Mouse (Mus musculus): ENCODE data around the gene Wipf1. TPM values are rescaled to one million over a fixed set of nuclear protein-coding genes. Genes with fewer than 3 reads are reported as not detected.
A peak's percentile ranks its signal among the peaks of the same experiment; 100 is the strongest.

The Wipf1 gene
- polyA plus RNA-seq, 1 experiment from 2014 or later = 3.9 TPM

DNA sequence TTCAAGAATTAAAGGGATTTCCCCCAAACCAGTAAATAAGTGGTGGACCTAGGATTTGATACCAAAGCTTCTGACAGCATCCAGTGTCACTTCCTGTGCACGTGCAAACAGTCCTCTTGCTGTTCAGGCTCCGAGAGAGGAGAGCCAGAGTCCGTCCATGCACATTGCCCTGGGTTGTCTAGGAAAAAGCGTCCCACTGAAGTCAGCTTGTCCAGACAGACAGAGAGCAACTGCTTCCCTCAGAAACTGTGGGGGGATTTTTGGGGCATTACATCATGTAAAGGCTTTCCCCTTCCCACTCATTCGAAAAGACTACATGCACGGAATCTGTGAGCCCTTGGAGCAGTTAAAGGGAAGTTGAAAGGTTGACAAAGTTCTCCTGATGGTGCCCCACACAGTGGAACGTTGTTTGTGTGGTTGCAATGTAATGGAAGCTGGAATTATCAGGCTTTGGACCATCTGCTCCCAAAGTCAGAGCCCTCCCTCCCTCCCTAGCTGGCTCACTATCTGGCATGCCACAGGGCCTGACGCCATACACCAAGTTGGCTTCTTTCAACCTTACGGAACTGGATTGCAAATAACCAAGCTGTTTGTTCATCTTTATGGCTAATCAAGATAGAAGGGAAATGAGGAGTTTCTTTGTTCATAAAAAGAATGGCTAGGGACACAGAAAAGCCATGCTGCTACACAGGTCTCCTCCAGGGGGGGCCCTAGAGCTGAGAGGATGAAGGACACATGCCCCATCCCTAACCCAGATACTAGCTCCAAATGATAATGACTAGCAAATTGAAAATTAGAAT is 37.9 kb downstream of the Wipf1 start:
- no peaks in the 10 kb centered on the region for H3K4me1 ChIP-seq (replicated peaks; ENCODE audit: control insufficient read depth, insufficient read depth, low read length)
- no peak overlapping the region for H3K4me3 ChIP-seq (replicated peaks; ENCODE audit: low read length)
- no peak overlapping the region for H3K9ac ChIP-seq
- no peaks in the 10 kb centered on the region for H3K36me3 ChIP-seq (replicated peaks; ENCODE audit: control insufficient read depth, insufficient read depth)
- H3K27ac ChIP-seq = no peak overlapping the region
- H3K9me3 ChIP-seq (ENCODE audit: control insufficient read depth, low read length) = no peaks in the 10 kb centered on the region
- no peak for ATAC-seq (ENCODE audit: low FRiP score)
- DNase-seq (ENCODE audit: low spot score) = no peak
- WGBS = 64% methylated on average over 9 of the region's 9 CpGs
- H3K4me2 ChIP-seq (replicated peaks) = no peak overlapping the region
- no peaks in the 10 kb centered on the region for H3K27me3 ChIP-seq (ENCODE audit: control insufficient read depth, insufficient read depth, low read length)

DNA sequence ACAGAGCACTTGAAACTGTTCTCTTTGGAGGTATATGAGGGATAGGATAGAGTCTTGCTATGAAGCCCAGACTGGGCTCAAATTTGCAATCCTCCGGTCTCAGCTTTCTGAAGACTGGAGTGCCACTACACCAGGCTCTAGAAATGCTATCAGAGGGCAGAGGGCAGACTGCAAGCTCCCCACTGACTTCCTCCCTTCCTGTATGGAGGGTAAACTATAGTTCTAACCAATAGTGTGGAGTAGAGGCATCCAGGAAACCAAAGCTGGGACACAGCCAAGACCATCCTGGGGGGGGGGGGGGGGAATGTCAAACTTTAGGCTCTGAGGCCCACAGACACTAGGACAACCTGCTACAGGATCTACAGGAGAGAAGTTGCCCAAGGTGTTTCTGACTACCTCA is 39.1 kb downstream of the Wipf1 start:
- no peak overlapping the region for H3K27ac ChIP-seq
- H3K9ac ChIP-seq = no peak overlapping the region
- H3K9me3 ChIP-seq (ENCODE audit: control insufficient read depth, low read length) = no peaks in the 10 kb centered on the region
- no peak for ATAC-seq (ENCODE audit: low FRiP score)
- no peaks in the 10 kb centered on the region for H3K4me1 ChIP-seq (replicated peaks; ENCODE audit: control insufficient read depth, insufficient read depth, low read length)
- H3K36me3 ChIP-seq (replicated peaks; ENCODE audit: control insufficient read depth, insufficient read depth) = no peaks in the 10 kb centered on the region
- H3K4me3 ChIP-seq (replicated peaks; ENCODE audit: low read length) = no peak overlapping the region
- no peak for DNase-seq (ENCODE audit: low spot score)
- H3K4me2 ChIP-seq (replicated peaks) = no peak overlapping the region
- 76% methylated on average over 1 of the region's 1 CpGs for WGBS
- no peaks in the 10 kb centered on the region for H3K27me3 ChIP-seq (ENCODE audit: control insufficient read depth, insufficient read depth, low read length)

- H3K4me2 ChIP-seq (replicated peaks) = no peak overlapping the region
- H3K4me3 ChIP-seq (replicated peaks; ENCODE audit: low read length) = no peak overlapping the region
- H3K4me1 ChIP-seq (replicated peaks; ENCODE audit: control insufficient read depth, insufficient read depth, low read length) = 0 out of 2 replicates have a peak, but pooled peaks cover 3% of the 10 kb centered on the region
- H3K27me3 ChIP-seq (ENCODE audit: control insufficient read depth, insufficient read depth, low read length) = no peaks in the 10 kb centered on the region
- no peaks in the 10 kb centered on the region for H3K36me3 ChIP-seq (replicated peaks; ENCODE audit: control insufficient read depth, insufficient read depth)
- no peak for DNase-seq (ENCODE audit: low spot score)
- WGBS = 80% methylated on average over 8 of the region's 8 CpGs
- H3K9me3 ChIP-seq (ENCODE audit: control insufficient read depth, low read length) = no peaks in the 10 kb centered on the region
- H3K27ac ChIP-seq = no peak overlapping the region
- H3K9ac ChIP-seq = no peak overlapping the region
- ATAC-seq (ENCODE audit: low FRiP score) = no peak
Measured at GRCm38 (mm10) chr2:73486120-73486601, 43.4 kb downstream of the Wipf1 start.

- no peak overlapping the region for H3K4me3 ChIP-seq (replicated peaks; ENCODE audit: low read length)
- no peak for DNase-seq (ENCODE audit: low spot score)
- H3K4me1 ChIP-seq (replicated peaks; ENCODE audit: control insufficient read depth, insufficient read depth, low read length) = 0 out of 2 replicates have a peak, but pooled peaks cover 3% of the 10 kb centered on the region
- ATAC-seq (ENCODE audit: low FRiP score) = no peak
- H3K27me3 ChIP-seq (ENCODE audit: control insufficient read depth, insufficient read depth, low read length) = no peaks in the 10 kb centered on the region
- no peaks in the 10 kb centered on the region for H3K9me3 ChIP-seq (ENCODE audit: control insufficient read depth, low read length)
- H3K9ac ChIP-seq = no peak overlapping the region
- H3K27ac ChIP-seq = peak overlapping the region; percentile 3; the same call in 1 of the 2 replicates
- H3K4me2 ChIP-seq (replicated peaks) = peak overlapping the region; percentile 16; the same call in 1 of the 2 replicates
- no peaks in the 10 kb centered on the region for H3K36me3 ChIP-seq (replicated peaks; ENCODE audit: control insufficient read depth, insufficient read depth)
- WGBS = 82% methylated on average over 26 of the region's 26 CpGs
Measured at GRCm38 (mm10) chr2:73485236-73486119, 44.1 kb downstream of the Wipf1 start.

- peak overlapping the region; percentile 17; the same call in 1 of the 2 replicates for H3K27ac ChIP-seq
- no peak overlapping the region for H3K4me3 ChIP-seq (replicated peaks; ENCODE audit: low read length)
- no peaks in the 10 kb centered on the region for H3K36me3 ChIP-seq (replicated peaks; ENCODE audit: control insufficient read depth, insufficient read depth)
- no peak for DNase-seq (ENCODE audit: low spot score)
- no peak for ATAC-seq (ENCODE audit: low FRiP score)
- H3K9me3 ChIP-seq (ENCODE audit: control insufficient read depth, low read length) = no peaks in the 10 kb centered on the region
- H3K27me3 ChIP-seq (ENCODE audit: control insufficient read depth, insufficient read depth, low read length) = no peaks in the 10 kb centered on the region
- no peak overlapping the region for H3K9ac ChIP-seq
- 0 out of 2 replicates have a peak overlapping the region, but pooled peaks have one; percentile 16 for H3K4me2 ChIP-seq (replicated peaks)
- WGBS = 71% methylated on average over 15 of the region's 15 CpGs
- 0 out of 2 replicates have a peak, but pooled peaks cover 3% of the 10 kb centered on the region for H3K4me1 ChIP-seq (replicated peaks; ENCODE audit: control insufficient read depth, insufficient read depth, low read length)
Measured at GRCm38 (mm10) chr2:73484561-73485235, 44.8 kb downstream of the Wipf1 start.

DNA sequence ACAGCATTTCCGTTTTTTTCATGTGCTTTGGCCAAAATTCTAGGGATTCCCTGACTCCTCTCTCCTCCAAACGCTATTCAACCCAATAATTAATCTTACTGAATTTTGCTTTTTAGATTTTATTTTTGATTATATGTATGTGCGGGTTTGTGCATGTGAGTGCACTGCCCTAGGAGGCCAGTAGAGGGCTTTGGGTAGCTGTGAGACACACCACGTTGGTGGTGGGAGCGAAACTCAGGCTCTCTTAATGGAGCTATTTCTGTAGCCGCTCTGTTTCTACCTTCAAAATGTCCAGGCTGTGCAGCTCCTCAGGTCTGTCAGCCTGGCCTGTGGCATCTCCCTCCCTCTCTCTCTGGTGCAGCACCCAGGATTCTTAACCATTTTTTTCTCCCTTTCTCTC is 50.7 kb downstream of the Wipf1 start:
- H3K9me3 ChIP-seq (ENCODE audit: control insufficient read depth, low read length) = no peaks in the 10 kb centered on the region
- no peaks in the 10 kb centered on the region for H3K27me3 ChIP-seq (ENCODE audit: control insufficient read depth, insufficient read depth, low read length)
- no peaks in the 10 kb centered on the region for H3K4me1 ChIP-seq (replicated peaks; ENCODE audit: control insufficient read depth, insufficient read depth, low read length)
- no peak overlapping the region for H3K4me2 ChIP-seq (replicated peaks)
- no peak overlapping the region for H3K4me3 ChIP-seq (replicated peaks; ENCODE audit: low read length)
- no peak for DNase-seq (ENCODE audit: low spot score)
- H3K9ac ChIP-seq = no peak overlapping the region
- no peak overlapping the region for H3K27ac ChIP-seq
- no peaks in the 10 kb centered on the region for H3K36me3 ChIP-seq (replicated peaks; ENCODE audit: control insufficient read depth, insufficient read depth)
- 94% methylated on average over 6 of the region's 6 CpGs for WGBS
- ATAC-seq (ENCODE audit: low FRiP score) = no peak

DNA sequence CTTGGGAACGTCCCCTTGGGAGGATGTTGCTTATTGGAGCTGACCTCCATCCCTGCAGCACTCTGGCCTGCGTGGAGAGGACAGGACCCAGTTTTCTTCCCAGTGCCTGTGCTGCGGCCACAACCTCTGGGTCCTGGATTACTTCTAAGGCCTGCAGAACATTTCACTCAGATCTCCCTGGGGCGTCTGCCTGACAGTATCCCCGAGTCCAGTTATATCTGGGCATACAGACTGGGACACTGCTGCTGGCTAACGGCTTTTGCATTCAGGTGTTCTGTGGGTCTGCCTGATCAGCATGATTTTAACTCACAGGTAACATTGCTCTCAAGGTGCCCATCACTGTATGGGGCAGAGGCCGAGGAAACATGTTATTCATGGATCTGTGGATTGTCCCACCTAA is 52.0 kb downstream of the Wipf1 start:
- Histone ChIP-seq H3K27ac (no peak overlapping the region), H3K4me3 (replicated peaks; ENCODE audit: low read length) (no peak overlapping the region), H3K9ac (no peak overlapping the region), H3K4me1 (replicated peaks; ENCODE audit: control insufficient read depth, insufficient read depth, low read length) (no peaks in the 10 kb centered on the region), H3K9me3 (ENCODE audit: control insufficient read depth, low read length) (no peaks in the 10 kb centered on the region), H3K36me3 (replicated peaks; ENCODE audit: control insufficient read depth, insufficient read depth) (no peaks in the 10 kb centered on the region), H3K27me3 (ENCODE audit: control insufficient read depth, insufficient read depth, low read length) (no peaks in the 10 kb centered on the region), H3K4me2 (replicated peaks) (no peak overlapping the region)
- WGBS = 87% methylated on average over 7 of the region's 7 CpGs
- no peak for ATAC-seq (ENCODE audit: low FRiP score)
- no peak for DNase-seq (ENCODE audit: low spot score)

DNA sequence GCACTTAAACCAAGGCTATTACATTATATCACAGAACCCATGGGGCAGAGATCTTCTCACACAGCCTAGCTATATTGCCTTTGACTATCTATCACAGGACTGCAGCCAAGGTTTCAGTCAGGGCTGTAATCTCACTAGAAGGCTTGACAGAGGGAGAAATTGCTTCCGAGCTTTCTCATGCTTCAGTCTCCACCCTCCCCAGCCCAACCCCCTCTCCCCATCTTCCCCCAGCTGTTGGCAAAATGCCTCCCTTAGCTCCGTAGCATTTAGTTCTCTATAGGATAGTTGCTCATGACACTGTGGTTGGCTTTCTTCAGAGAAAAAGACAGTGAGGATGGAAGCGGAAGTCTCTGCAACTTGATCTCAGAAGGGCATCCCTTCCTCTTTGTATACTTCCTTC is 54.0 kb downstream of the Wipf1 start:
- H3K27ac ChIP-seq = no peak overlapping the region
- WGBS = 64% methylated on average over 3 of the region's 3 CpGs
- H3K36me3 ChIP-seq (replicated peaks; ENCODE audit: control insufficient read depth, insufficient read depth) = no peaks in the 10 kb centered on the region
- DNase-seq (ENCODE audit: low spot score) (no peak), ATAC-seq (ENCODE audit: low FRiP score) (no peak)
- H3K9ac ChIP-seq = no peak overlapping the region
- H3K4me1 ChIP-seq (replicated peaks; ENCODE audit: control insufficient read depth, insufficient read depth, low read length) = no peaks in the 10 kb centered on the region
- H3K9me3 ChIP-seq (ENCODE audit: control insufficient read depth, low read length) = no peaks in the 10 kb centered on the region
- H3K4me2 ChIP-seq (replicated peaks) = no peak overlapping the region
- no peak overlapping the region for H3K4me3 ChIP-seq (replicated peaks; ENCODE audit: low read length)
- no peaks in the 10 kb centered on the region for H3K27me3 ChIP-seq (ENCODE audit: control insufficient read depth, insufficient read depth, low read length)

DNA sequence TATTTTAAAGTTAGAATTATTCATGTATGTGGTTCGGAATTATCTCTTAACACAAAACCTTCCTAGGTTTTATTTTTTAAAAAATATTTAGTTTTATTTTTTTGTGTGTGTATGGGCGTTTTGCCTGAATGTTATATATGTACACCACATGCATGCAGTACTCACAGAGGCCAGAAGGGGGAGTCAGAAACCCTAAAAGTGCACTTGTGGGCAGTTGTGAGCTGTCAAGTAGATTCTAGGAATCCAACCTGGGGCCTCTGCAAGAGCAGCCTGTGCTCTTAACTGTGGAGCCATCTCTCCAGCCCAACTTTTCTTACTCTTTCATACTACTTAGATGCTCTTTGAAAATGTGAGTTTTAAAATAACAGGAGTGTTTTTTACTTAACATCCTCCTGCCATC is 57.4 kb downstream of the Wipf1 start:
- H3K27me3 ChIP-seq (ENCODE audit: control insufficient read depth, insufficient read depth, low read length) = no peaks in the 10 kb centered on the region
- ATAC-seq (ENCODE audit: low FRiP score) = no peak
- H3K36me3 ChIP-seq (replicated peaks; ENCODE audit: control insufficient read depth, insufficient read depth) = no peaks in the 10 kb centered on the region
- DNase-seq (ENCODE audit: low spot score) = no peak
- H3K9ac ChIP-seq = no peak overlapping the region
- WGBS = 98% methylated on average over 2 of the region's 2 CpGs
- no peak overlapping the region for H3K4me3 ChIP-seq (replicated peaks; ENCODE audit: low read length)
- H3K27ac ChIP-seq = no peak overlapping the region
- no peaks in the 10 kb centered on the region for H3K4me1 ChIP-seq (replicated peaks; ENCODE audit: control insufficient read depth, insufficient read depth, low read length)
- no peaks in the 10 kb centered on the region for H3K9me3 ChIP-seq (ENCODE audit: control insufficient read depth, low read length)
- no peak overlapping the region for H3K4me2 ChIP-seq (replicated peaks)

Measured in hindbrain, embryonic 14.5 days (tissue).